Mouse (Mus musculus) embryonic facial prominence, embryonic 11.5 days (tissue): ENCODE measurements around the gene Dapk3. TPM values are rescaled to one million over a fixed set of nuclear protein-coding genes. Genes with fewer than 3 reads are reported as not detected.

Source experiments
- ATAC-seq: fragments of 200-750 bp; cut with Nextera tagmentation; replicated peaks from 2 replicates; pipeline ENCODE4 v1.8.0; 2017; ENCODE audit warnings: low read depth; ENCODE audit not compliant: insufficient number of reproducible peaks, low FRiP score, low TSS enrichment
- DNase-seq: peaks from one replicate; pipeline ENCODE4 v3.0.0-alpha.2; 2015; ENCODE audit warnings: low spot score
- H3K27ac ChIP-seq: fragments of 300-500 bp; sonication (generic); replicated peaks from 2 replicates; pipeline ENCODE4 v1.5.1; 2014; ENCODE audit warnings: mild to moderate bottlenecking, low read depth, low read length, control low read depth
- H3K27me3 ChIP-seq: fragments of 300-500 bp; sonication (generic); 2 replicates; pipeline ENCODE4 v1.6.1; 2014; ENCODE audit warnings: mild to moderate bottlenecking, low read length, moderate library complexity, mixed read lengths; ENCODE audit not compliant: control insufficient read depth, insufficient read depth
- H3K36me3 ChIP-seq: fragments of 300-500 bp; sonication (generic); replicated peaks from 2 replicates; pipeline ENCODE4 v1.6.1; 2014; ENCODE audit warnings: low read depth, mild to moderate bottlenecking, low read length, moderate library complexity, mixed read lengths; ENCODE audit not compliant: control insufficient read depth, insufficient read depth
- H3K4me1 ChIP-seq: fragments of 300-500 bp; sonication (generic); 2 replicates; pipeline ENCODE4 v1.6.1; 2014; ENCODE audit warnings: low read length, mixed read lengths; ENCODE audit not compliant: control insufficient read depth, insufficient read depth
- H3K4me2 ChIP-seq: fragments of 300-500 bp; sonication (generic); 2 replicates; pipeline ENCODE4 v1.6.1; 2014; ENCODE audit warnings: low read depth, mild to moderate bottlenecking, control low read depth, low read length, moderate library complexity
- H3K4me3 ChIP-seq: fragments of 300-500 bp; sonication (generic); 2 replicates; pipeline ENCODE4 v1.5.1; 2014; ENCODE audit warnings: low read depth, low read length, control low read depth
- H3K9ac ChIP-seq: fragments of 300-500 bp; sonication (generic); replicated peaks from 2 replicates; pipeline ENCODE4 v1.6.1; 2014; ENCODE audit warnings: mild to moderate bottlenecking, control low read depth, low read length
- H3K9me3 ChIP-seq: fragments of 300-500 bp; sonication (generic); replicated peaks from 2 replicates; pipeline ENCODE4 v1.6.1; 2016; ENCODE audit warnings: mild to moderate bottlenecking, low read length, inconsistent platforms, mixed read lengths; ENCODE audit not compliant: control insufficient read depth
- WGBS: fragments of 180-500 bp; shearing (Covaris S2); extraction: QIAGEN DNeasy Blood & Tissue Kit; methylation state at CpG from one replicate; pipeline ENCODE4 v1.1.7; 2014; 5-methylcytosine and 5-hydroxymethylcytosine counted together
- polyA plus RNA-seq: library from polyadenylated mRNA; unstranded; fragments of >200 nt; fragmentation: Nextera tagmentation; extraction: Ambion mirVana; gene quantifications from 2 replicates; pipeline ENCODE4 v1.2.1, GENCODE M21; 2014

Dapk3 gene
- polyA plus RNA-seq, 1 experiment from 2014 or later = 47.4 TPM

DNA sequence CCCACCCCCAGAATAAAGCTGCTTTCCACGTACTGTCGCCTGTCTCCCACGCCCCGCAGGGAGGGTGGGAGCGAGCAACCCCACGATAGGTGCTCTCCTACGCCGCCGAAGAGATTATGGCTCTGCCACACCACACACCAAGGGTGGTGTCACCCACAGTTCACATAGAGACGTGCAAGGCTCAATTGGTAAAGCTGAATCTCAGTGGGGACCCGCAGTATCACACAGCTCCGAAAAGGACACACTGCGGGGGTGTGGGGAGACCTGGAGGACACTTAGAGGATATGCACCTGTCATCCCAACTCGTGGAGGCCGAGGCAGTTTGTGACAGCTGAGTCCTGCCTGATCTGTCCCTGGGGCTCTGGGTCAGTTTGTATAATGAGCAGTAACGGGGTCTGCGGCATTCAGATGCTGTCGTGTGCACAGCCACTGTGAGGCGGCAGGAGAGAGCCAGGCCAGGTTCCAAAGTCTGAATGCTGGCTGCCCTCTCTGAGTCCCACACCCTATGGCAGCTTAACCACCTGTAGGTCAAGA, 10.2 kb downstream of the Dapk3 start:
- WGBS = 2% methylated on average over 19 of the region's 19 CpGs

DNA sequence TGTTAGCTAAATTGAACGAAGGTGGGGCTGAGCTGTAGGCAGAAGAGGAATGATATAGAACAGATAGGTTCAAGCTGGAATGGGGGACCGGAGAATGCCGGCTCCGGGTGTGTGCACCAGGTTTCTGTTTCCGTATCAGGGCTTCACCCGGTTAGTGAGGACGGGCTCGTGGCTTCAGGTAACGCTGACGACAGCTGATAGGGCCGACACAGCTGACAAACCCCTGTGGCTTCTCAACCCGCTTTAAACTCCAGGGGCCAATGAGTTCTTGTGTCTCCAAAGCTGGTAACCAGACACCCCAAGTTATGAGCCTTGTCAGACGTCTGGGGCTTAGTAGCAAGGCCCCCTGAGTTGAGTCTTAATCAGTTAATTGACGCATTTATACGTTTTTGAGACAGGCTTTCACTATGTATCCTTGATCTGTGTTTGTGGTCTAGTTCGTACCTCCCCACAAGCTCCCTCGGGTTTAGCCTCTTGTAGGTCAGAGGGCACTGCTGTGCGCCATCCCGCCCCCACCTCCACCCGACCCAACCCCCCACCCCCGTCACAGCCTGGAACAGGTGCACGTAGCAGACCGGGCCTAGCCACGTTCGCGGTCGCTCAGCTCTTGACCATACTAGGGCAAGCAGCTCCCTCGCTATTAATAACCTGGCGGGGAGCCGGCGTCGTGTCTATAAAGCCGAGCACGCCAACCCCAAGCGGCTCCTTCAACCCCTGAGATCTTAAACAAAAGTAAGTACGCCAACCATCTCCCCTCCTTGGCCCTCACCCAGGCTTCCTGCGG, 11.4 kb downstream of the Dapk3 start:
- H3K27ac ChIP-seq = no peak overlapping the region
- 0 out of 2 replicates have a peak, but pooled peaks cover 3% of the 10 kb centered on the region for H3K36me3 ChIP-seq
- no peak overlapping the region for H3K4me3 ChIP-seq
- ATAC-seq (no peak), DNase-seq (no peak)
- H3K4me1 ChIP-seq = peaks cover 6% of the 10 kb centered on the region
- H3K4me2 ChIP-seq = no peak overlapping the region; the same call in 1 of the 2 replicates
- H3K9me3 ChIP-seq = no peaks in the 10 kb centered on the region
- WGBS = 14% methylated on average over 37 of the region's 37 CpGs
- H3K9ac ChIP-seq = no peak overlapping the region; the same call in 1 of the 2 replicates
- peaks cover 20% of the 10 kb centered on the region for H3K27me3 ChIP-seq

More for the DNA sequence above, 10.2 kb downstream of the Dapk3 start:
- H3K36me3 ChIP-seq = 0 out of 2 replicates have a peak, but pooled peaks cover 3% of the 10 kb centered on the region
- H3K4me1 ChIP-seq = peaks cover 6% of the 10 kb centered on the region
- H3K27me3 ChIP-seq = peaks cover 20% of the 10 kb centered on the region
- H3K4me2 ChIP-seq = peak overlapping the region; percentile 96
- H3K9ac ChIP-seq = peak overlapping the region; percentile 86
- peak overlapping the region; percentile 63 for H3K4me3 ChIP-seq
- H3K9me3 ChIP-seq = no peaks in the 10 kb centered on the region
- DNase-seq = no peak
- ATAC-seq = peak; percentile 46
- H3K27ac ChIP-seq = peak overlapping the region; percentile 81; the same call in 1 of the 2 replicates

- H3K27me3 ChIP-seq = peaks cover 20% of the 10 kb centered on the region
- peaks cover 6% of the 10 kb centered on the region for H3K4me1 ChIP-seq
- no peak overlapping the region for H3K4me3 ChIP-seq
- no peak for DNase-seq
- H3K9me3 ChIP-seq = no peaks in the 10 kb centered on the region
- no peak overlapping the region for H3K9ac ChIP-seq
- H3K27ac ChIP-seq = no peak overlapping the region
- no peak for ATAC-seq
- H3K36me3 ChIP-seq = no peaks in the 10 kb centered on the region
- no peak overlapping the region for H3K4me2 ChIP-seq
- 62% methylated on average over 4 of the region's 4 CpGs for WGBS
Measured at GRCm38 (mm10) chr10:81195300-81195699, 12.5 kb downstream of the Dapk3 start.

DNA sequence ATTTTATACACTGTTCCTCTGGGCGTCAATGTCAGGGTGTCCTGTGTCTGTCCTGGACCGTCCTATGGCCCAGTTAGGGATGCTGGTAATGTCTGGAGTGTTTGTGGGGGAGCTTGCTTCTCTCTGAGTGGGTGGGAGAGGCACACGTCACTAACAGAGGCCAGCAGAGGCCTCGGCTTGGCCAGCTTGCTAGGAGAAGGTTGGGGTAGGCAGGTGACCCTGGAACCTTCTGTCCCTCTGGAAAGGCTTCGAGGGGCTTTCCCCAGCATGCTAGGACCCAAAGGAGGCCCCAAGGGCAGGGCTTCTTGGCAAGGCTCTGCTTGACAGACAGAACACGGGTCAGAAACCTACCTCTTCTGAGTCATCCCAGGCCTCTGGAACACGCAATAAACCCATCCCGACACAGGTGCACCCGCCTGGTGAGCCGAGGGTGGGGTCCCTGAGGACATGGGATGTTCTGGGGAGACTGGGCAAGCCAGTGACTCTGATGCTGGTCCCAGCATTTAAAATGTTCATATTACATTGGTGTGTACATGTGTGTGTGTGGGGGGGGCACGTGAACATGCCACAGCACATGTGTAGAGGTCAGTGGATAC, 13.8 kb downstream of the Dapk3 start:
- H3K36me3 ChIP-seq = no peaks in the 10 kb centered on the region
- H3K9me3 ChIP-seq = no peaks in the 10 kb centered on the region
- no peak overlapping the region for H3K4me3 ChIP-seq
- no peak overlapping the region for H3K27ac ChIP-seq
- H3K4me1 ChIP-seq = peaks cover 6% of the 10 kb centered on the region
- no peak overlapping the region for H3K9ac ChIP-seq
- DNase-seq (no peak), ATAC-seq (no peak)
- 66% methylated on average over 11 of the region's 11 CpGs for WGBS
- H3K27me3 ChIP-seq = peaks cover 20% of the 10 kb centered on the region
- no peak overlapping the region for H3K4me2 ChIP-seq

- DNase-seq = no peak
- Histone ChIP-seq H3K9ac (no peak overlapping the region), H3K27me3 (peaks cover 20% of the 10 kb centered on the region), H3K4me2 (no peak overlapping the region), H3K36me3 (no peaks in the 10 kb centered on the region), H3K9me3 (no peaks in the 10 kb centered on the region), H3K4me1 (peaks cover 6% of the 10 kb centered on the region), H3K4me3 (no peak overlapping the region), H3K27ac (no peak overlapping the region)
- WGBS = 52% methylated on average over 6 of the region's 6 CpGs
- ATAC-seq = no peak
Measured at GRCm38 (mm10) chr10:81197305-81197704, 14.5 kb downstream of the Dapk3 start.

GRCm38 (mm10) chr10:81198230-81198629, 15.4 kb downstream of the Dapk3 start:
- Histone ChIP-seq H3K4me2 (no peak overlapping the region), H3K9ac (no peak overlapping the region), H3K9me3 (no peaks in the 10 kb centered on the region), H3K4me3 (no peak overlapping the region), H3K36me3 (no peaks in the 10 kb centered on the region), H3K4me1 (peaks cover 6% of the 10 kb centered on the region; the same call in 1 of the 2 replicates), H3K27me3 (peaks cover 20% of the 10 kb centered on the region), H3K27ac (no peak overlapping the region)
- ATAC-seq (no peak), DNase-seq (peak; percentile 87)
- 4% methylated on average over 9 of the region's 9 CpGs for whole genome bisulfite sequencing

DNA sequence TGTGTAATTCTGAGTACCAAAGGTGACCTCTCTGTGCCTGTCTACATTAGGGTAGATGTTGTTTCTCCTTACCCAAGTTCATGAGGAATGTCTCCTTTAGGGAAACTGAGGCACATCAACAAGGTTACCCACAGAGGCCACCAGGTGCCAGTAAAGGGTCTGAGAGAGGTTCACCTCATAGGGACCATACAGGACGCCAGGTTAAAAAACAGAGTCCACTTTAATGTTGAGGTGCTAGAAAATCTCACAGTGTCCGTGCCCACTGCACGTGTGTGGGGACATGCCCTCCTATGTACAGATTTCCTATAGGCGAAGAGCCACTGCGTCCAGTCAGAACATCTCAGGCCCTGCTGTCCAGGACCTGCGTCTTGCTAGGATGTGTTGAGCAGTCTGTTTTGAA, 16.2 kb downstream of the Dapk3 start:
- Histone ChIP-seq H3K4me1 (peaks cover 5% of the 10 kb centered on the region; the same call in 1 of the 2 replicates), H3K36me3 (no peaks in the 10 kb centered on the region), H3K27me3 (peaks cover 18% of the 10 kb centered on the region), H3K4me2 (no peak overlapping the region), H3K9me3 (no peaks in the 10 kb centered on the region), H3K4me3 (no peak overlapping the region), H3K27ac (no peak overlapping the region), H3K9ac (no peak overlapping the region)
- DNase-seq = no peak
- WGBS = 79% methylated on average over 6 of the region's 6 CpGs
- ATAC-seq = no peak

DNA sequence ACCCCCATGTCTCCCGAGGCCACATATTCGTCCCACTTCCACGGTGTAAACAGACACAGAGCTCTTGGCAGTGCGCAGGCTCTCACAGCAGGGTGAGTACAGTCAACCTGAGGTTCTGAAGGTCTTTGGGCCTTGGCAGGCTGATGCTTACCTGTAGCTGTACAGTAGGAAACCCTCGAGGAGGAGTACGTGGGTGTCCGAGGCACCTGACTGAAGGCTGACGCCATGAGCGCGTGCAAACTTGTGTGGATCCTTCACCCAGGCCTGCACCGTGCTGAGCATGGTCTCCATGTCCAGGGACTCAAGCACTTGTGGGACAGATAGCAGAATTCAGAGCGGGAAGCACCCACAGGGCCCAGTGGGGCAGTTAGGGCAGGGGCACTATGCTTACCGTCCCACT, 17.3 kb downstream of the Dapk3 start:
- peaks cover 9% of the 10 kb centered on the region for H3K27me3 ChIP-seq
- H3K9me3 ChIP-seq = no peaks in the 10 kb centered on the region
- H3K4me1 ChIP-seq = no peaks in the 10 kb centered on the region
- H3K36me3 ChIP-seq = no peaks in the 10 kb centered on the region
- DNase-seq (no peak), ATAC-seq (no peak)
- WGBS = 88% methylated on average over 13 of the region's 13 CpGs
- no peak overlapping the region for H3K4me3 ChIP-seq
- H3K4me2 ChIP-seq = no peak overlapping the region
- H3K9ac ChIP-seq = no peak overlapping the region
- H3K27ac ChIP-seq = no peak overlapping the region
